Mouse (Mus musculus) cerebellum, postnatal 25 days (tissue): Measurements from ENCODE around the gene Gypa.

Experiments used
- DNase-seq, 2 experiments: peaks; one replicate each; pipeline ENCODE4 v3.0.0; 2021; ENCODE audit warnings: mixed read lengths in 2 of 2

Gypa gene

GRCm38 (mm10) chr8:80493523-80494345, at the start of gene Gypa:
Gene Gypa (plus strand): TSS chr8:80493781.
- no peak for DNase-seq

- DNase-seq = no peak
These were observed 49.0 kb upstream of the Gypa start for GRCm38 (mm10) chr8:80444534-80445072.

- no peak for DNase-seq
These were observed 46.4 kb upstream of the Gypa start for GRCm38 (mm10) chr8:80447217-80447616.

- no peak for DNase-seq
These were observed 41.5 kb upstream of the Gypa start for GRCm38 (mm10) chr8:80451938-80452690.

GRCm38 (mm10) chr8:80463450-80463917, 30.1 kb upstream of the Gypa start:
- no peak for DNase-seq

- no peak for DNase-seq
These were observed 18.6 kb upstream of the Gypa start for GRCm38 (mm10) chr8:80474971-80475370.

- no peak for DNase-seq
These were observed 15.4 kb upstream of the Gypa start for GRCm38 (mm10) chr8:80478156-80478555.

- no peak for DNase-seq
These were observed 14.5 kb upstream of the Gypa start for GRCm38 (mm10) chr8:80479129-80479528.

- DNase-seq = no peak
These were observed 11.4 kb upstream of the Gypa start for GRCm38 (mm10) chr8:80482173-80482572.

GRCm38 (mm10) chr8:80482822-80483774, 10.5 kb upstream of the Gypa start:
- DNase-seq = peak; percentile 7 to 18

GRCm38 (mm10) chr8:80491562-80491961, 2.0 kb upstream of the Gypa start:
- no peak for DNase-seq

GRCm38 (mm10) chr8:80492987-80493441, 567 bp upstream of the Gypa start:
- peak; percentile 65 to 71 for DNase-seq

GRCm38 (mm10) chr8:80494346-80494660, 722 bp downstream of the Gypa start:
- no peak for DNase-seq

- no peak for DNase-seq
These were observed 1.2 kb downstream of the Gypa start for GRCm38 (mm10) chr8:80494819-80495218.

- DNase-seq = no peak
These were observed 1.9 kb downstream of the Gypa start for GRCm38 (mm10) chr8:80495527-80495926.

GRCm38 (mm10) chr8:80497323-80497722, 3.7 kb downstream of the Gypa start:
- no peak for DNase-seq

- DNase-seq = no peak
These were observed 6.7 kb downstream of the Gypa start for GRCm38 (mm10) chr8:80500244-80500643.

GRCm38 (mm10) chr8:80500773-80501172, 7.2 kb downstream of the Gypa start:
- no peak for DNase-seq

GRCm38 (mm10) chr8:80501283-80501682, 7.7 kb downstream of the Gypa start:
- no peak for DNase-seq

GRCm38 (mm10) chr8:80526382-80527355, 33.1 kb downstream of the Gypa start:
- DNase-seq = no peak

GRCm38 (mm10) chr8:80541836-80542235, 48.3 kb downstream of the Gypa start:
- DNase-seq = no peak
